Mouse (Mus musculus): ENCODE data around the gene Npat.

The Npat gene

GRCm38 (mm10) chr9:53609968-53610781, 73.3 kb downstream of the Npat start, which contains the start of gene Acat1:
Gene Acat1, minus strand, starts transcription at chr9:53610382.
- peak; percentile 89 for DNase-seq (ENCODE audit: low spot score)

GRCm38 (mm10) chr9:53614286-53614685, 77.4 kb downstream of the Npat start:
- no peak for DNase-seq (ENCODE audit: low spot score)

- no peak for DNase-seq (ENCODE audit: low spot score)
These were observed 78.4 kb downstream of the Npat start for GRCm38 (mm10) chr9:53615246-53615645.
